Mouse (Mus musculus) myocyte (in vitro differentiated cells): ENCODE data around the gene Bpifb1. TPM values are rescaled to one million over a fixed set of nuclear protein-coding genes. Genes with fewer than 3 reads are reported as not detected.

ENCODE experiments used
- H3K27me3 ChIP-seq: one replicate; pipeline ENCODE4 v1.6.1; 2011; ENCODE audit not compliant: control insufficient read depth, insufficient read depth, insufficient read length
- H3K36me3 ChIP-seq: one replicate; pipeline ENCODE4 v1.6.1; 2011; ENCODE audit not compliant: control insufficient read depth, insufficient read depth
- H3K4me2 ChIP-seq: one replicate; pipeline ENCODE4 v1.6.1; 2011; ENCODE audit warnings: low read depth, control low read depth
- H3K4me3 ChIP-seq: one replicate; pipeline ENCODE4 v1.5.1; 2011; ENCODE audit warnings: mild to moderate bottlenecking, control low read depth, moderate library complexity
- H3K79me2 ChIP-seq: one replicate; pipeline ENCODE4 v1.6.1; 2011; ENCODE audit not compliant: control insufficient read depth, insufficient read depth
- H3ac ChIP-seq: one replicate; pipeline ENCODE4 v1.6.1; 2011; ENCODE audit not compliant: control insufficient read depth, insufficient read length
- CEBPB ChIP-seq: IDR thresholded peaks from 2 replicates; pipeline ENCODE4 v1.6.1; 2011; ENCODE audit warnings: mild to moderate bottlenecking, moderate library complexity; ENCODE audit not compliant: poor library complexity, insufficient read depth, severe bottlenecking
- E2F4 ChIP-seq: IDR thresholded peaks from one replicate; pipeline ENCODE4 v1.6.1; 2011; ENCODE audit warnings: mild to moderate bottlenecking, control low read depth, moderate library complexity; ENCODE audit not compliant: insufficient read depth
- MAX ChIP-seq: IDR thresholded peaks from one replicate; pipeline ENCODE4 v1.6.1; 2011; ENCODE audit warnings: low read depth, mild to moderate bottlenecking, control low read depth
- MYOD1 ChIP-seq, 3 experiments: IDR thresholded peaks; one replicate each; pipeline ENCODE4 v1.6.1; 2011; ENCODE audit warnings: control low read depth in 2 of 3, low read depth in 2 of 3, mild to moderate bottlenecking in 2 of 3, moderate library complexity in 1 of 3; ENCODE audit not compliant: insufficient read length in 2 of 3, control insufficient read depth in 1 of 3
- MYOG ChIP-seq, 3 experiments: IDR thresholded peaks; one replicate each; pipeline ENCODE4 v1.6.1; 2011; ENCODE audit warnings: control low read depth in 2 of 3, low read depth in 2 of 3, mild to moderate bottlenecking in 2 of 3; ENCODE audit not compliant: insufficient read length in 2 of 3, control insufficient read depth in 1 of 3, insufficient read depth in 1 of 3
- POLR2A ChIP-seq: IDR thresholded peaks from one replicate; pipeline ENCODE4 v1.6.1; 2011; ENCODE audit warnings: low read depth, mild to moderate bottlenecking, control low read depth, moderate library complexity; ENCODE audit not compliant: insufficient read length
- POLR2AphosphoS2 ChIP-seq: IDR thresholded peaks from one replicate; pipeline ENCODE4 v1.6.1; 2011; ENCODE audit warnings: low read depth, control low read depth; ENCODE audit not compliant: insufficient read length
- REST ChIP-seq: IDR thresholded peaks from one replicate; pipeline ENCODE4 v1.6.1; 2011; ENCODE audit warnings: mild to moderate bottlenecking, control low read depth, moderate library complexity; ENCODE audit not compliant: insufficient read depth, insufficient read length
- SRF ChIP-seq: IDR thresholded peaks from one replicate; pipeline ENCODE4 v1.6.1; 2011; ENCODE audit warnings: low read depth; ENCODE audit not compliant: control insufficient read depth, insufficient read length
- TCF12 ChIP-seq: IDR thresholded peaks from one replicate; pipeline ENCODE4 v1.6.1; 2011; ENCODE audit warnings: mild to moderate bottlenecking, control low read depth; ENCODE audit not compliant: poor library complexity, insufficient read depth, severe bottlenecking
- TCF3 ChIP-seq: IDR thresholded peaks from one replicate; pipeline ENCODE4 v1.6.1; 2011; ENCODE audit warnings: low read depth, control low read depth; ENCODE audit not compliant: insufficient read length
- USF1 ChIP-seq: IDR thresholded peaks from one replicate; pipeline ENCODE4 v1.6.1; 2011; ENCODE audit warnings: low read depth, mild to moderate bottlenecking, control low read depth, moderate library complexity
- polyA plus RNA-seq: library from polyadenylated mRNA; unstranded; fragments of >200 nt; fragmentation: generic; extraction: Trizol; gene quantifications from one replicate; pipeline ENCODE4 v1.2.1, GENCODE M21; 2012; ENCODE audit warnings: missing spikeins

Bpifb1 gene
- not detected for polyA plus RNA-seq

DNA sequence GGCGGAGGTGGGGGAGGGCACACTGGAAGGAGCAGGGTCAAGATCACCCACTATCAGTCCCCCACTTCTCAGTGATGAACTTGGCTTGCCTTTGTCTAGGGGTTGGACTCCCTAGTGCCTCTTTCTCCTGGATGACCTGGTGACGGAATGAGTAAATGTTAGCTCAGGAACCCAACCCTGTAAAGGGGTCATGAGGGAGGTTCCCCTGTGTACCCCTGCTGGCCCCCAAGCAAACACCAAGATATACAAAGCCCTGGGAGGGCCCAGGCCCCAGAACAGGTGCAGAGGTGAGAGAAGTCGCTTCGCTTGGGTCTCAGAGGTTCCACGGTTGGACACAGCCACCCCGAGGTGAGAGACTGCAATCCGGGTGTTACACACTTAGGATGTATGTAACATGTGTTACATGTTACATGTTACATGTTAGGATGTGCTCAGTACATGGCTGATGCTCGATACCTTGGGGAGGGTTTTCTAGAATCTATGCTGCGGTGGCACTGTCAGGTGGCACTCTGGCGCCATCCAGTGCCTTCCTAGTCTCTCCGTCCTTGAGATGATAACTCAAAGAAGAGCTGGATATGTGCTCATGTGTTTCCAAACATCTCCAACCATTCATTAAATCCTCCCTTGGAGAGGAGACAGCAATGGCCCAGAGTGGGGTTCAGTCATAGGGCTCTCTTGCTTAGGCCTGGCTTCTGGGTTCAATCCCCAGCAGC lies at the start of gene Bpifb1:
TSS of gene Bpifb1 (plus strand) at position 273 of the 713 bp plus-strand sequence.
- H3K79me2 ChIP-seq, result no peaks in the 10 kb centered on the region
- H3K4me2 ChIP-seq, result no peak within 1 kb of the TSS
- H3K27me3 ChIP-seq, result no peaks in the 10 kb centered on the region
- no peak within 1 kb of the TSS for H3K4me3 ChIP-seq
- H3ac ChIP-seq, result no peak within 1 kb of the TSS
- TF ChIP-seq TCF12, result no peak
- no peaks in the 10 kb centered on the region for H3K36me3 ChIP-seq

DNA sequence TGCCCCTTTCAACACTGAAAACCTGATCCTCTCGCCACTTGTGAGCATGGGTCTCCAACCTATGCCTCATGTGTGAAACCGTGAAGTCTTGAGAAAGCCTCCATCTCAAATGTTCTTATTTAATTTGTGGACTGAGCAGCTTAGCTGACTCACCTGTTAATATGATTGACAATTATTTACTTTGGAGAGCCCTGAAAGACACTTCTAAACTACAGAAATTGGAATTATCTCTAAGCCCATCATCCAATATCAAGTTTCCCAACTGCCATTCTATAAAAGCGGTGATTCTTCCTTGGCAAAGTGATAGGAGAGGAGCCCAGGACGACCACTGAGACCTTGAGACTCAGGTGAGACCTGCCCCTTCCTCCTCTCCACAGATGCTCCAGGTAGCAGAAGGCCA lies 48.0 kb upstream of the Bpifb1 start, which contains the start of gene Bpifa1:
TSS of gene Bpifa1 (plus strand) at position 301 of the 400 bp plus-strand sequence.
- no peaks in the 10 kb centered on the region for H3K79me2 ChIP-seq
- H3K4me3 ChIP-seq, result no peak within 1 kb of the TSS
- H3K27me3 ChIP-seq, result no peaks in the 10 kb centered on the region
- H3ac ChIP-seq, result no peak within 1 kb of the TSS
- H3K36me3 ChIP-seq, result no peaks in the 10 kb centered on the region
- no peak for TF ChIP-seq TCF3
- no peak within 1 kb of the TSS for H3K4me2 ChIP-seq

DNA sequence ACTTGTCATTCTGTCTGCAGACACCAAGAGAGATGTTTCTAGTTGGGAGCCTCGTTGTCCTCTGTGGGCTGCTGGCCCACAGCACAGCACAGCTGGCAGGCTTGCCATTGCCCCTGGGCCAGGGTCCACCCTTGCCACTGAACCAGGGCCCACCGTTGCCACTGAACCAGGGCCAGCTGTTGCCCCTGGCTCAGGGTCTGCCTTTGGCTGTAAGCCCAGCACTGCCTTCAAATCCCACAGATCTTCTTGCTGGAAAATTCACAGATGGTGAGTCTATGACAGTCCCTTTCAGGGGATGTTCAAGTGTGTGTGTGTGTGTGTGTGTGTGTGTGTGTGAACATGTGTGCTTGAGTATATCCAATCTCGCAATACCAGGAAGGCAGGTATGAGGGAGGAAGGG lies 46.9 kb upstream of the Bpifb1 start:
- Histone ChIP-seq H3K79me2 (no peaks in the 10 kb centered on the region), H3K36me3 (no peaks in the 10 kb centered on the region), H3K4me3 (no peak overlapping the region), H3K27me3 (no peaks in the 10 kb centered on the region), H3ac (no peak overlapping the region), H3K4me2 (no peak overlapping the region)
- TF ChIP-seq SRF (no peak), MAX (no peak), REST (no peak), CEBPB (no peak), MYOG (IDR thresholded peaks at IDR 0.05; ENCODE audit: control insufficient read depth in 1 of 3, insufficient read depth in 1 of 3, insufficient read length in 2 of 3, low read depth in 2 of 3) (no peak), TCF3 (no peak), MYOD1 (IDR thresholded peaks at IDR 0.05; ENCODE audit: control insufficient read depth in 1 of 3, insufficient read length in 2 of 3, low read depth in 2 of 3) (no peak), POLR2A (no peak), TCF12 (no peak), POLR2AphosphoS2 (no peak), USF1 (no peak), E2F4 (no peak)

DNA sequence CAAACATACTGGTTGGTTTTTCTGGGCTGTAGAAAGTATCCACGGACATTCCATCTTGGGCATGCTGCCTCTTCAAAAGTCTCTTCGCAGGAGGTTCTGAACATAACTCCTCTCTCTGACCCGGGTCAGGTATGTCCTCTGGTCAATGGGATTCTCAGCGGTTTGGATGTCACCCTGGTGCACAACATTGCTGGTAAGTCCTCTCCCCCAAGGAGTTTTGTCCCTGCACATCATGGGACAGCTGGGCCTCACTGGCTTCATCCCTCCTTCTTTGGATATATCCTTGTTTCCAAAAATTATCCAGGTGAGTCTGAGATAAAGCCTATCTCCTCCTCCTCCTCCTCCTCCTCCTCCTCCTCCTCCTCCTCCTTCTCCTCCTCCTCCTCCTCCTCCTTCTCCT lies 43.1 kb upstream of the Bpifb1 start:
- Histone ChIP-seq H3K36me3 (no peaks in the 10 kb centered on the region), H3K4me3 (no peak overlapping the region), H3K4me2 (no peak overlapping the region), H3K79me2 (no peaks in the 10 kb centered on the region), H3ac (no peak overlapping the region), H3K27me3 (no peaks in the 10 kb centered on the region)
- no peak for TF ChIP-seq REST
- TF ChIP-seq POLR2A, result no peak
- TF ChIP-seq MAX, result no peak
- TF ChIP-seq CEBPB, result no peak
- no peak for TF ChIP-seq E2F4
- TF ChIP-seq TCF12, result no peak
- TF ChIP-seq SRF, result no peak
- TF ChIP-seq USF1, result no peak
- TF ChIP-seq POLR2AphosphoS2, result no peak
- TF ChIP-seq MYOG (IDR thresholded peaks at IDR 0.05; ENCODE audit: control insufficient read depth in 1 of 3, insufficient read depth in 1 of 3, insufficient read length in 2 of 3, low read depth in 2 of 3), result no peak
- TF ChIP-seq TCF3, result no peak
- no peak for TF ChIP-seq MYOD1 (IDR thresholded peaks at IDR 0.05; ENCODE audit: control insufficient read depth in 1 of 3, insufficient read length in 2 of 3, low read depth in 2 of 3)

DNA sequence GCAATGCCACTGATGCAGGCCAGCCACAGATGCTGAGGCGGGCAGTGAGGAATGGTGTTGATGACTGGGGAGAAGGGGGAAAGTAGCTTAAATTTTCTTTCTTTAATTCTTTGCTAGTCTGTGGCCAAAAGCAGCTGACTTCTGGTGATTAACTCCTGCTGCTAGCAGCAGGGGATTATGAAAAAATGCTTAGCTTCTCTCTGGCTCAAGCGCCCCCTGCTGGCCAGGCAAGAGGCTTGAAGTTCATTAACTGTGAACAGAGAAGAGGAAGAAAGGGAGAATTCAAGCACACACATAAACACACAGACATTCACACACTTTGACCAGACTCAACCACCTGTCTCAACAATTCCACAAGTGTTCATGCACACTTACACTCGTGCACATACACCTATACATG lies 32.2 kb upstream of the Bpifb1 start:
- Histone ChIP-seq H3K36me3 (no peaks in the 10 kb centered on the region), H3K27me3 (no peaks in the 10 kb centered on the region), H3K4me2 (no peak overlapping the region), H3ac (no peak overlapping the region), H3K79me2 (no peaks in the 10 kb centered on the region), H3K4me3 (no peak overlapping the region)
- TF ChIP-seq CEBPB, result no peak
- no peak for TF ChIP-seq MYOG (IDR thresholded peaks at IDR 0.05; ENCODE audit: control insufficient read depth in 1 of 3, insufficient read depth in 1 of 3, insufficient read length in 2 of 3, low read depth in 2 of 3)
- no peak for TF ChIP-seq REST
- no peak for TF ChIP-seq TCF12
- TF ChIP-seq POLR2AphosphoS2, result no peak
- TF ChIP-seq MYOD1 (IDR thresholded peaks at IDR 0.05; ENCODE audit: control insufficient read depth in 1 of 3, insufficient read length in 2 of 3, low read depth in 2 of 3), result no peak
- TF ChIP-seq E2F4, result no peak
- TF ChIP-seq USF1, result no peak
- no peak for TF ChIP-seq TCF3
- TF ChIP-seq SRF, result no peak
- TF ChIP-seq POLR2A, result no peak
